Mouse (Mus musculus) liver, adult 2 months (tissue): Measurements from ENCODE around the gene Akap5. TPM values are rescaled to one million over a fixed set of nuclear protein-coding genes. Genes with fewer than 3 reads are reported as not detected.
A peak's percentile ranks its signal among the peaks of the same experiment; 100 is the strongest.

Source experiments
- DNase-seq: peaks from one replicate; pipeline ENCODE4 v3.0.0-alpha.2; 2011; ENCODE audit warnings: low read depth, low spot score; ENCODE audit errors: extremely low read depth
- H3K27ac ChIP-seq: fragments of 200-500 bp; replicated peaks from 2 replicates; pipeline ENCODE4 v1.5.1; 2012; ENCODE audit warnings: low read depth, mild to moderate bottlenecking, control low read depth, inconsistent platforms, low read length; ENCODE audit not compliant: insufficient read depth
- H3K27me3 ChIP-seq: fragments of 200-500 bp; 2 replicates; pipeline ENCODE4 v1.6.1; 2012; ENCODE audit warnings: mild to moderate bottlenecking, moderate library complexity, low read length, inconsistent platforms; ENCODE audit not compliant: control insufficient read depth, insufficient read depth
- H3K36me3 ChIP-seq: fragments of 200-500 bp; 2 replicates; pipeline ENCODE4 v1.6.1; 2012; ENCODE audit warnings: low read length, inconsistent platforms; ENCODE audit not compliant: control insufficient read depth, insufficient read depth
- H3K4me1 ChIP-seq: fragments of 200-500 bp; 2 replicates; pipeline ENCODE4 v1.6.1; 2011; ENCODE audit warnings: low read length; ENCODE audit not compliant: control insufficient read depth, insufficient read depth
- H3K4me3 ChIP-seq: fragments of 200-500 bp; 2 replicates; pipeline ENCODE4 v1.5.1; 2011; ENCODE audit warnings: low read depth, mild to moderate bottlenecking, control low read depth, low read length, moderate library complexity; ENCODE audit not compliant: insufficient read depth
- H3K79me2 ChIP-seq: fragments of 200-500 bp; 2 replicates; pipeline ENCODE4 v1.6.1; 2012; ENCODE audit warnings: inconsistent platforms, mild to moderate bottlenecking, low read length, moderate library complexity; ENCODE audit not compliant: control insufficient read depth, insufficient read depth
- H3K9ac ChIP-seq: fragments of 200-500 bp; 2 replicates; pipeline ENCODE4 v1.6.1; 2012; ENCODE audit warnings: low read depth, mild to moderate bottlenecking, control low read depth, inconsistent platforms, low read length
- CTCF ChIP-seq: fragments of 200-500 bp; IDR thresholded peaks from 2 replicates; pipeline ENCODE4 v1.5.1; 2011; ENCODE audit warnings: low read depth, low read length, control low read depth
- POLR2A ChIP-seq: fragments of 200-500 bp; IDR thresholded peaks from 2 replicates; pipeline ENCODE4 v1.6.1; 2011; ENCODE audit warnings: low read length, control low read depth; ENCODE audit not compliant: insufficient read depth; ENCODE audit errors: extremely low read depth
- WGBS: fragments of 180-500 bp; shearing (Covaris S2); methylation state at CpG from one replicate; pipeline ENCODE4 v1.1.7; 2018; 5-methylcytosine and 5-hydroxymethylcytosine counted together
- polyA plus RNA-seq: library from polyadenylated mRNA; depleted of rRNA; stranded (reverse); fragments of >200 nt; gene quantifications from 2 replicates; pipeline ENCODE4 v1.2.3, GENCODE M21; 2012
- total RNA-seq: library from RNA; depleted of rRNA; stranded (reverse); fragments of >200 nt; gene quantifications from 2 replicates; pipeline ENCODE4 v1.2.3, GENCODE M21; 2014

Akap5 gene
- total and polyA plus RNA-seq, 2 experiments: 0.17 to 1.1 TPM

DNA sequence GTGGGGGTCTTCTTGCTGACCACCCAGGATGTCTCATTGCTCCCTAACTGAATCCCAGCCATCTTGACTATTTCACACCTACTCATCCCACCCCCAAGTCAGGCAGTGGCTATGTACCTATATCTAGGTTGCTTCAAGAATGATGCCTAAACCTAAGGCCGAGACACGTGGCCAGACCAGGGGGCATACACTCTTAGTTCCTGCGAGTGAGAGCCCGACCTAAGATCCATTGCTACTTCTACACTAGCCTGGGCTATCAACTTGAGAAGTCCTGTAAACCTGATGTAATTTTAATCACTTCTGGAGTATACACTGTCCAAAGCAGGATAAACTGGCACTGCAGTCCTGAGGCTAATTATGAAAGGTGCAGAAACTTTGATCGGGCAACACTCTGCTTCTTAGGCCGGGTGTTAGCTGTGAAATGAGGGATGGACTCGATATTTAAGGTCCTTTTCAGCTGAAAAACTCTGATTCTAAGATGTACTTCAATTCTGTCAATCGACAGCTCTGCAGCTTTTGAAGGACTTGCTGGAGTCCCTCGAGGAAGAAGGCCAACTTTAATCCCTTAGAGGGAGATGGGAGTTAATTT is 43.6 kb downstream of the Akap5 start:
- 25% methylated on average over 9 of the region's 9 CpGs for WGBS
- no peak for DNase-seq
- peaks cover 16% of the 10 kb centered on the region; the same call in 1 of the 2 replicates for H3K79me2 ChIP-seq
- H3K27ac ChIP-seq: no peak overlapping the region
- H3K27me3 ChIP-seq: no peaks in the 10 kb centered on the region
- TF ChIP-seq POLR2A: no peak
- no peaks in the 10 kb centered on the region for H3K36me3 ChIP-seq
- H3K4me3 ChIP-seq: peak overlapping the region; percentile 98; the same call in 1 of the 2 replicates
- peak overlapping the region; percentile 100 for H3K9ac ChIP-seq
- peaks cover 3% of the 10 kb centered on the region; the same call in 1 of the 2 replicates for H3K4me1 ChIP-seq

DNA sequence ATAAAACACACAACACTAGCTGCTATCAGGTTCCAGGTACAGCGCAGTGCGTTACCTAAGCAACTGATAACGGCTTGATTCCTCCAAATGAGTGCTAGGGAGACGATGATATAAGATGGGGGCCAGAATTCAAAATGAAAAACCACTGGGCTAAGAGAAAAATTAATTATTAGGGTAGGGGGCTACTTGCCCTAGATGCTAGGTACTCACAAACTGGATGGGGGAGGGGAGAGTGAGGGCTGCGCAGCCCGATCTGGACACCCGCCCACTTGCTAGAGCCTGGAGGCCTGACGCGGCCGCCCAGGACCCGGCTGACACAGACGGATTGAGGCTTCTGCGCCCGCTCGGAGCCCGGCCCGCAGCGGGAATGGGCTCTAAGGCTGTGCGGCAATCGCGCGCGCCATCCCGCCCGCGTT is 44.1 kb downstream of the Akap5 start:
- peak overlapping the region; percentile 100 for H3K9ac ChIP-seq
- H3K27ac ChIP-seq: peak overlapping the region; percentile 96
- peaks cover 3% of the 10 kb centered on the region; the same call in 1 of the 2 replicates for H3K4me1 ChIP-seq
- under 1% methylated on average over 26 of the region's 26 CpGs for WGBS
- DNase-seq: peak; percentile 31
- H3K27me3 ChIP-seq: no peaks in the 10 kb centered on the region
- peak overlapping the region; percentile 98 for H3K4me3 ChIP-seq
- peaks cover 16% of the 10 kb centered on the region; the same call in 1 of the 2 replicates for H3K79me2 ChIP-seq
- TF ChIP-seq CTCF (no peak), POLR2A (no peak)
- H3K36me3 ChIP-seq: no peaks in the 10 kb centered on the region

DNA sequence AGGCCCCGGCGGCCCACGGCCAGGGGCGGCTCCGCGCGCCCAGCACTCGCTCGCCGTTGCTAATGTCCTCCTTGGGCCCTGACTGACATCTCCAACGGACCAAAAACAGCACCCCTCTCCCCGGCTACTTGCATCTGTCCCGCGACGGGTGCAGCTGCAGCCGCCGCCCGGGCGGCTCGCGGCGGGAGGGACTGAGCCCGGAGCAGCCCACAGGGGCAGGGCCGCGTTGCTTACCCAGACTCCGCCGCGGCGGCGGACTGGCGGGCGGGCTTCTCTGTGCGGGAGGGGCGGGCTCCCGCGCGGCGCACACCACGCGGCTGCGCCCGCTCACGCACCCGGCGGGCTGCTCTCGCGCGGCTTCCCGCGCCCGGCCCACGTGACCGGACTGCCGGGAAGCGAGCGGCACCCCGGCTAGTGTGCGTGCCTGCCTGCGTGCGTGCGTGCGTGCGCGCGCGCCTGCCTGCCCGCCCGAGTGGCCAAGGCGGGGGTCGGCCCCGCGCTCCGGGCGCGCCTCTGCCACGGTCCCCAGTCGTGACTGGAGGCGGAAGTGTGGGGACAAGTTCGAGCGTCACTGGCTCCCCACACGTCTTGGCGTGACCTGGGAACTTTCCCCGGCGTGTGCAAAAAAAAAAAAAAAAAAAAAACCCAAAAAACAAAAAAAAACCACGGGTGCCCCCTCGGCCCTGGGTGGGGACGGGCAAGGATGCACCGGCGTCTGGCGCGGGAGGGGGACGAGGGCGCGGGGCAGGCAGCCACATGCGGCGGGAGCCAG is 44.7 kb downstream of the Akap5 start, which contains the start of gene Zbtb25:
Zbtb25 (minus strand) TSS at position 397 of the 772 bp plus-strand sequence.
- H3K9ac ChIP-seq: peak within 1 kb of the TSS; percentile 100
- H3K4me1 ChIP-seq: peaks cover 3% of the 10 kb centered on the region; the same call in 1 of the 2 replicates
- H3K27me3 ChIP-seq: no peaks in the 10 kb centered on the region
- peaks cover 21% of the 10 kb centered on the region; the same call in 1 of the 2 replicates for H3K79me2 ChIP-seq
- DNase-seq: peak; percentile 43
- H3K36me3 ChIP-seq: no peaks in the 10 kb centered on the region
- TF ChIP-seq POLR2A (0 out of 2 replicates have a peak, but pooled peaks have one; percentile 37), CTCF (no peak)
- H3K4me3 ChIP-seq: peak within 1 kb of the TSS; percentile 98
- H3K27ac ChIP-seq: peak within 1 kb of the TSS; percentile 96
- under 1% methylated on average over 76 of the region's 96 CpGs for WGBS

DNA sequence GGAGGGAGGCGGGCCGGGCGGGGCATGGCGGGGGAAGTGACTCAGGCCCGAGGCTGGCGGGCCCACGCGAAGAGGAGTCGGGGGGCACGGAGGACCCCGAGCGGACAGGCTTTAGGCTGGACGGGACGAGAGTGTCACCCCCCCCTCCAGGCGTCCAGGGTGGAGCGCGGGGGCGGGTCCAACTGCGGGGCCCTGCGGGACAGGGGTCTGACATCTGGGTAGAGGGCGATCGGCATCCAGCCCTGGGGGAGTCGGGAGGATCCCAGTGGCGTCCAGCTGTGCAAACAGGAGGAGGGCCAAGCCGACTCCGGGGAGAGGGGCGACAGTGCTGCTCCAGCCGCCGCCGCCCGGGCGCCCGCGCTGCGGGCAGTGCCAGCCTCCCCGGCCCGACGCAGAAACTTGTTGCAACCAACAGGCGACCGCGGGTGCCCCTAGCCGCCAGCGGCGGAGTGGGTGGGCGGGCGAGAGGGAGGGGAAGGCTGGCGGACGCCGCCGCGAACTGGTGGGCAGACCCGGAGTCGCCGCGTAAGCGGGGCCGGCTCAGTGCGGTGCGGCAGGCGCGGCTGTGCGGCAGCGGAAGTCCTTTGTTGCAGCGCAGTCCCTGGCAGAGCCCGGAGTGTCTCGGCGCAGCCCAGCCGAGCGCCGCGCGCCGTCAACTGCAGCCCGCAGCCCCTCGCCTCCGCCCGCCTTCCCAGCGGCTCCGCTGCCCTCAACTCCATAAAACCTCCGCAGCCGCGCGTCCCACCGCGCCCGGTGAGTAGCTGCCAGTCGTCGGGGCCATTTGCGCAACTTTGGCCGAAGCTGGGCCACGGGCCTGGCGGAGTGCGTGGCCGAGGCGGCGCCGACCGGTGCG is 45.5 kb downstream of the Akap5 start, which contains the start of gene Zbtb1:
Zbtb1 (plus strand) TSS at position 289 of the 853 bp plus-strand sequence.
- peaks cover 26% of the 10 kb centered on the region; the same call in 1 of the 2 replicates for H3K79me2 ChIP-seq
- under 1% methylated on average over 95 of the region's 99 CpGs for WGBS
- no peaks in the 10 kb centered on the region for H3K36me3 ChIP-seq
- no peaks in the 10 kb centered on the region for H3K27me3 ChIP-seq
- H3K4me1 ChIP-seq: peaks cover 3% of the 10 kb centered on the region; the same call in 1 of the 2 replicates
- TF ChIP-seq POLR2A (0 out of 2 replicates have a peak, but pooled peaks have one; percentile 30), CTCF (no peak)
- peak; percentile 60 for DNase-seq
- H3K9ac ChIP-seq: peak within 1 kb of the TSS; percentile 100
- H3K4me3 ChIP-seq: peak within 1 kb of the TSS; percentile 98
- peak within 1 kb of the TSS; percentile 96 for H3K27ac ChIP-seq

DNA sequence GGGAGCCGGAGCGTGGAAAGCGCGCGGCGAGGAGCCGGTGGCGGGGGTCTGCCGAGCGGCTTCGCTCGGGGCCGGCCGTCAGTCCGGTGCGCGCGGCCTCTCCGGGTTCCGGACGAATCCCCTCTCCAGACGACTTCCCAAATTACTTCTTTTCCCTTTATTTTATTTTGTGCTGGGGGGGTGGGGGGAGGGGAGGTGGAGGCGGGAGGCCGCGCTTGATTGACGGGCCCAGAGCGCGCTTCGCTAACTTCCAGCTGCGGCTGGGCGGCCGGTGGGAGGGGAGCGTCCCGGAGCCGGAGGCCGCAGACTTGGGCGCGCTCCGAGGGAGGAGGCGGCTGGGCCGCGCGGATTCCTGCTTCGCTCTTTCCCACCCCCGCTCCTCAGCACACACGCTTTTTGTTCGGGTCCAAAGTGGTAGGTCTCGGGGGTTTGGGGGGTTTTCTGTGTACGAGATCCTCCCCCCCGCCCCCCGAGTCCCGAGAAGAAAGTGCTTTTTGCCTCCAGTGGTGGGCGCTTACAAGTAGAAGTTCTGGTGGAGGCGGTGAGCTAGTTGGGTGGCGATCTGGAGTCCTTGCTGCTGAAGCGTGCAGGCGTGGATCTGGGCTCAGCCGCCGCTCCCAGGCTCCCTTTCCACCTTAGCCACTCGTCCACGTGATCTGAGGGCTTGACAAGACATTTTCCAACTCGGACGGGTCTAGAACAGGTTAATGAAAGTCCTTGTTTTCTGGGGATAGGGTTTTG is 46.3 kb downstream of the Akap5 start:
- peak overlapping the region; percentile 100 for H3K9ac ChIP-seq
- H3K36me3 ChIP-seq: no peaks in the 10 kb centered on the region
- no peak for TF ChIP-seq CTCF
- TF ChIP-seq POLR2A: 0 out of 2 replicates have a peak, but pooled peaks have one; percentile 42
- H3K4me1 ChIP-seq: peaks cover 3% of the 10 kb centered on the region; the same call in 1 of the 2 replicates
- H3K27ac ChIP-seq: peak overlapping the region; percentile 96
- peak overlapping the region; percentile 98 for H3K4me3 ChIP-seq
- peak; percentile 63 for DNase-seq
- H3K79me2 ChIP-seq: peaks cover 26% of the 10 kb centered on the region; the same call in 1 of the 2 replicates
- 1% methylated on average over 63 of the region's 63 CpGs for WGBS
- no peaks in the 10 kb centered on the region for H3K27me3 ChIP-seq
